Mouse (Mus musculus) neural tube, embryonic 14.5 days (tissue): ENCODE data around the gene Pkn2. TPM values are rescaled to one million over a fixed set of nuclear protein-coding genes. Genes with fewer than 3 reads are reported as not detected.
A peak's percentile ranks its signal among the peaks of the same experiment; 100 is the strongest.

Experiments used
- ATAC-seq: fragments of 200-750 bp; cut with Nextera tagmentation; 2 replicates; pipeline ENCODE4 v1.8.0; 2017; ENCODE audit warnings: low read depth, mild to moderate bottlenecking, moderate TSS enrichment, moderate library complexity
- H3K27ac ChIP-seq: fragments of 300-500 bp; sonication (generic); 2 replicates; pipeline ENCODE4 v1.5.1; 2014; ENCODE audit warnings: low read depth, mild to moderate bottlenecking, control low read depth, low read length, moderate library complexity, mixed read lengths
- H3K27me3 ChIP-seq: fragments of 300-500 bp; sonication (generic); 2 replicates; pipeline ENCODE4 v1.6.1; 2014; ENCODE audit warnings: low read length; ENCODE audit not compliant: control insufficient read depth, insufficient read depth
- H3K36me3 ChIP-seq: fragments of 300-500 bp; sonication (generic); 2 replicates; pipeline ENCODE4 v1.6.1; 2014; ENCODE audit warnings: low read length, mixed read lengths; ENCODE audit not compliant: control insufficient read depth, insufficient read depth
- H3K4me1 ChIP-seq: fragments of 300-500 bp; sonication (generic); 2 replicates; pipeline ENCODE4 v1.6.1; 2014; ENCODE audit warnings: low read length; ENCODE audit not compliant: control insufficient read depth, insufficient read depth
- H3K4me2 ChIP-seq: fragments of 300-500 bp; sonication (generic); 2 replicates; pipeline ENCODE4 v1.6.1; 2014; ENCODE audit warnings: mild to moderate bottlenecking, low read depth, low read length, control low read depth
- H3K4me3 ChIP-seq: fragments of 300-500 bp; sonication (generic); 2 replicates; pipeline ENCODE4 v1.5.1; 2014; ENCODE audit warnings: low read depth, low read length, control low read depth, mixed read lengths
- H3K9ac ChIP-seq: fragments of 300-500 bp; sonication (generic); replicated peaks from 2 replicates; pipeline ENCODE4 v1.6.1; 2014; ENCODE audit warnings: low read depth, mild to moderate bottlenecking, control low read depth, low read length, mixed read lengths
- H3K9me3 ChIP-seq: fragments of 300-500 bp; sonication (generic); 2 replicates; pipeline ENCODE4 v1.6.1; 2016; ENCODE audit warnings: low read length; ENCODE audit not compliant: control insufficient read depth
- WGBS: fragments of 180-500 bp; shearing (Covaris S2); extraction: QIAGEN DNeasy Blood & Tissue Kit; methylation state at CpG from one replicate; pipeline ENCODE4 v1.1.7; 2014; 5-methylcytosine and 5-hydroxymethylcytosine counted together
- polyA plus RNA-seq: library from polyadenylated mRNA; unstranded; fragments of >200 nt; fragmentation: Nextera tagmentation; extraction: Ambion mirVana; gene quantifications from 2 replicates; pipeline ENCODE4 v1.2.1, GENCODE M21; 2014

Pkn2 gene
- polyA plus RNA-seq, 1 experiment from 2014 or later, result 23.9 TPM

DNA sequence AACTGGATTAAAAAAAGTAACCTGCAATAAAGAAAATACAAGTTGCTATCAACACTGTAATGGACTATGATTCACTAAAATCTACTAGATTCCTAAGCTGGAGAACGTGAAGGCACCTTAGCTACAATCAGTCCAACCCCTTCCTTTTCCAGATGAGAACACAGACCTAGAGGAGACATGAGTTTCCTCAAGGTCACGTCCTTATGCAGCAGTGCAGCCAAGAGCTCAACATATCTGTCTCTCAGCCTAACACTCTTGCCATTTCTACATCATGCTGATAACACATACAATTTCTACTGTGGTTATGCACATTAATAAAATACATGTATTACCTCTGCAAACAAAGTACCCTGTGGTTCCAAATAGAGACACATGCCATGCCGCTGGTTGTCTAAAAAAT, 70.2 kb downstream of the Pkn2 start:
- Histone ChIP-seq H3K4me3 (no peak overlapping the region), H3K4me1 (no peaks in the 10 kb centered on the region), H3K27me3 (no peaks in the 10 kb centered on the region), H3K4me2 (no peak overlapping the region), H3K27ac (no peak overlapping the region), H3K36me3 (peaks cover 4% of the 10 kb centered on the region; the same call in 1 of the 2 replicates), H3K9ac (no peak overlapping the region), H3K9me3 (no peaks in the 10 kb centered on the region)
- WGBS, result 94% methylated on average over 3 of the region's 3 CpGs
- ATAC-seq, result no peak

DNA sequence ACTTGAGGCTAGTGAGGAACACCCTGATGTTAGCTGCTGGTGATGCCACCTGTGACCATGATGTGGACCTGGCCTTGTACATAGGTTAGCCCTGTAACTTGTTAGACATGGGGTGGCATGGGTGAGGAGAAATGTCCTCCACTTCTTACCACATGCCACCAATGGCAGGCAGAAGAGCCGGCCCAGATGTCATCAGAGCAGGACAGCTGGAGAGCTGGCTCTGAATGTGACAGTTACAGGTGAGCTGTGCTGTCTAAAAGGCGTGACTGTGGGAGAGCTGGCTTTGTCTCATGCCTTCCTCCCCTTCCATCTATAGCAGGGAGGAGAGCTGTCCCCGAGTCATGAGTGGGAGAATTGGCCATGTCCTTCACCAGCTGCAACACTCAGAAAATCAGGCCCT, 86.2 kb downstream of the Pkn2 start:
- 92% methylated on average over 3 of the region's 3 CpGs for WGBS

DNA sequence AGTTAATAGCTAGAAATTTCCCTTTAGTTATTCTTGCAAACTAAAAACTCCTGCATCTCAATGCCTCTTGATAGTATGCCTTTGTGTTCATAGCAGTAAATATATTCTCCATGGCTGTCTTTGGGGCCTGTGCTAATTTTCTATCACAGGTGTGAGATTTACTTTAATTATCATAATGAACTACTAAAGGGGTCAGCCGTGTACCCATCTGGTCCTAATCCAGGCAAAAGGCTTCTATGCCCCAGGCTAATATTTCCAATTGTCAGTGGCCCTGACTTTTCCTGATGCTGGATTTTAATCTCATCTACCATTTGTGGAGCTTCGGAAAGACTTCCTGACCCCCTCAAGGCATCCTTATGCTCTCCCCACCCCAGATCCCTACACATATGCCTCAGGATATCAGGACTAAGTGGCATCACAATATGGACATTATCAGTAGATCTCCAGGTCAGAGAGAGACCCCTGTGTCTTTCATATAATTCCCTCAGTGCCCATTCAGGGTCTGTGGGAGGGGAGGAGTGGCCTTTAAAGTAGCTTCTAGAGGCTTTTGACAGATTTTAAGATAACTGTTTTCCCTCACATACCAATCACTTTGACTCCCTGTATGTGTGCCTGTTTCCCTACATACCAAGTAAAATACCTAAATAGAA, 95.3 kb downstream of the Pkn2 start:
- Histone ChIP-seq H3K27ac (no peak overlapping the region), H3K4me2 (no peak overlapping the region), H3K36me3 (peaks cover 28% of the 10 kb centered on the region), H3K4me1 (no peaks in the 10 kb centered on the region), H3K27me3 (no peaks in the 10 kb centered on the region), H3K4me3 (no peak overlapping the region), H3K9ac (no peak overlapping the region), H3K9me3 (no peaks in the 10 kb centered on the region)
- WGBS, result 36% methylated on average over 2 of the region's 2 CpGs
- no peak for ATAC-seq

More for the DNA sequence above, 86.2 kb downstream of the Pkn2 start:
- Histone ChIP-seq H3K36me3 (peaks cover 37% of the 10 kb centered on the region; the same call in 1 of the 2 replicates), H3K9ac (no peak overlapping the region), H3K27me3 (no peaks in the 10 kb centered on the region), H3K27ac (no peak overlapping the region), H3K4me1 (no peaks in the 10 kb centered on the region), H3K4me2 (no peak overlapping the region), H3K9me3 (no peaks in the 10 kb centered on the region), H3K4me3 (no peak overlapping the region)
- no peak for ATAC-seq

DNA sequence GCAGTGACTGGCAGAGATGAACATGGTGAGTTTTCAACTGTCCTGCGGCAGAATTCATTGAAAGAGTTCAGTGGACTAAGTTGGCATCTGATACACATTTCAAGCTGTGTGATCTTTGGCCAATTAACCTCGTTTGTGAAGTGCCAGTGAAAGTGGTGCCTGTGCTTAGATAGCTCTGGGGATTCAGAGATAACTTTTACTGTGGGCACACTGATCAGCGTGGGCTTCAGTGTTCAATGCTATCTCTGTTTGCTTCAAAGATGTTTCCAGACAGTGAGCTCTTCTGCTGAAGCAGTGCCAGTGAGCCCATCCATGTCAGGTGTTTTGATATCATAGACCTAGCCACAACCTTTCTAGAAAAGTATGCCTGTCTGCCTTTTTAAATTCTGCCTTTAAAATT, 104.6 kb downstream of the Pkn2 start:
- WGBS, result 84% methylated on average over 3 of the region's 3 CpGs
- H3K4me1 ChIP-seq, result no peaks in the 10 kb centered on the region

DNA sequence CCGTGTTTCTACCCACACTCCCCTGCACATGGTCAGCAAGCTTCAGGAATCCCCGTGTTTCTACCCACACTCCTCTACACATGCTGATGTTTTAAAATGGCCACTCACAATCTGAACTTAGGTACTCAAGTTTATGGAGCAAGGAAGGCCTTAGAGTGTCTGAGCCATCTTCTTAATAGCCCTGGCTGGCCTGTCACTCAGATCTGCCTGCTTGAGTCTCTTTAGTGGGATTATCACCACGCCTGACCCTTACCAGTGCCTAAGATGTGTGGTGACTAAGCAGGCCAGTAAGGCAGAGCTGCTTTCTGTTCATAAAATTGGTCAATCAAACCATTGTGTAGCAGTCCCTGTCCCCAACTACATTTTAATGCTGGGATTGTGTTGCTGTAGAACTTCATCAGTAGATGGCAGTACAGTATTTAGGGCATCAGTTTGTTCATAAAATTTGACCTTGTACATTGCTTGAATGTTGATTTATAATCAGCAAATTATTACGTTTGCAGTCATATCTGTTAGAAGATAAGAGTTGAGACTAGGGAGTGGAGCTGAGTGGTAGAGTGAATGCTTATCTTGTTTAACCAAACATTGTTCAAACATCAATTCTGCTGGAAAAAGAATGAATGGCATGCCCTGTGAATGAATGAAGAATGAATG, 108.1 kb downstream of the Pkn2 start:
- H3K9ac ChIP-seq, result no peak overlapping the region
- no peaks in the 10 kb centered on the region for H3K27me3 ChIP-seq
- H3K4me1 ChIP-seq, result no peaks in the 10 kb centered on the region
- no peak for ATAC-seq
- WGBS, result 85% methylated on average over 4 of the region's 4 CpGs
- H3K4me3 ChIP-seq, result no peak overlapping the region
- H3K36me3 ChIP-seq, result peaks cover 13% of the 10 kb centered on the region; the same call in 1 of the 2 replicates
- H3K27ac ChIP-seq, result no peak overlapping the region
- H3K9me3 ChIP-seq, result no peaks in the 10 kb centered on the region
- no peak overlapping the region for H3K4me2 ChIP-seq

More for the DNA sequence above, 104.6 kb downstream of the Pkn2 start:
- Histone ChIP-seq H3K9me3 (no peaks in the 10 kb centered on the region), H3K27ac (no peak overlapping the region), H3K36me3 (peaks cover 36% of the 10 kb centered on the region), H3K27me3 (no peaks in the 10 kb centered on the region), H3K4me2 (no peak overlapping the region), H3K9ac (no peak overlapping the region), H3K4me3 (no peak overlapping the region)
- no peak for ATAC-seq

DNA sequence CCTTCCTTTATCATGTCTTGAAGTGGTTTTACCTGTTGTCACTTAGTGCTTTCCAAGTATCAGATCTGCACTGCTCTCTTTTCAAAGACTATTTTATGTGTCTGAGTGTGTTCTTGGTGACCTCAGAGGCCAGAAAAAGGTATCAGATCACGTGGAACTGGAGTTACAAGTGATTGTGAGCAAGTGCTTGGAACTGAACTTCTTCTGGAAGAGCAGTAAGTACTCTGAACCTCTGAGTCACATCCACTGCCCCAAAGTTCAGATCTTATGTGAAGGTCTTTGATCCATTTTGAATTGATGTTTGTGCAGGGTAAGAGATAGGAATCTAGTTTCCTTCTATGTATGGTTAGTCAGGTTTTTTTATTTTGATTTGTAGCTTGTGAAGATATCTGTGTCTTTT, 111.3 kb downstream of the Pkn2 start:
- peaks cover 9% of the 10 kb centered on the region for H3K4me1 ChIP-seq
- ATAC-seq, result no peak
- no peak overlapping the region for H3K27ac ChIP-seq
- 0 out of 2 replicates have a peak, but pooled peaks cover 2% of the 10 kb centered on the region for H3K36me3 ChIP-seq
- no peaks in the 10 kb centered on the region for H3K9me3 ChIP-seq
- no peak overlapping the region for H3K4me2 ChIP-seq
- WGBS, result 76% methylated on average over 1 of the region's 1 CpGs
- no peak overlapping the region for H3K4me3 ChIP-seq
- H3K9ac ChIP-seq, result no peak overlapping the region
- H3K27me3 ChIP-seq, result no peaks in the 10 kb centered on the region

DNA sequence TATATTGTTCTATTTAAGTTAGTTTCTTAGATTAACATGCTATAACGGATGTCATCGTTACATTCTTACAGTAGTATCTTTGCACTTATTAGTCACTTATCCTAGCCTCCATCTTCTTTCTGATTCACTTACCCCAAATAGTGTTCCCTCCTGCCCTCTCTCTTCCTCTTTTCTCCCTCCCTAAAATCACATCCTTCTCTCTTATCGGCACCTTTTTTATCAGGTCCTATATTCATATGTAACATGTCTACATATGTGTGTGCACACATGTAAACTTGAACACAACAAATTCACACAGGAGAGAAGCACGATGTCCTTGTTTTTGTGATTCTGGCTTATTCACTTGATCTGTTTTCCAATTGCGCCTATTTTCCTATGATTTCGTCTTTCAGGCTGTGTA, 113.3 kb downstream of the Pkn2 start:
- WGBS, result 96% methylated on average over 6 of the region's 6 CpGs
- ATAC-seq, result no peak

DNA sequence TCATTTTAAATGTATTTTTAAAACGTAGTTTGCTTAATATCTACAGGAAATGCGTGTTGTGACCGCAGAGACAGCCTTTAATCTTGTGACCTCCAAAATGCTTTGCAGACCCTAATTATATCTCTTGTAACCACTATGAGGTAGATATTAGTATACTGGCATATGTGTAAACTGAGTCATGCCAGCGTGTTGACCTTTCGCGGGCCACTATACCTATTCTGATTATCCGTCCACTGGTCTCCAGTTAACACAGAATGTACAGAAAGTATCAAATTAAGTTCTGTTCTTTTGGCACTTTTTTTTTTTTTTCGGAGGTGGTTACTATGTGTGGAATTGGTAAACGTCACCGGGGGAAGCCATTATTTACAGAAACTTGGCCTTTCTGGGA, 116.0 kb downstream of the Pkn2 start:
- Histone ChIP-seq H3K9ac (peak overlapping the region; percentile 87), H3K27me3 (no peaks in the 10 kb centered on the region), H3K36me3 (no peaks in the 10 kb centered on the region), H3K4me2 (peak overlapping the region; percentile 83), H3K27ac (peak overlapping the region; percentile 87; the same call in 1 of the 2 replicates), H3K4me1 (peaks cover 9% of the 10 kb centered on the region), H3K9me3 (no peaks in the 10 kb centered on the region), H3K4me3 (peak overlapping the region; percentile 94)
- ATAC-seq, result no peak
- 31% methylated on average over 10 of the region's 10 CpGs for WGBS

More for the DNA sequence above, 113.3 kb downstream of the Pkn2 start:
- no peaks in the 10 kb centered on the region for H3K27me3 ChIP-seq
- H3K27ac ChIP-seq, result no peak overlapping the region
- peaks cover 9% of the 10 kb centered on the region for H3K4me1 ChIP-seq
- H3K4me3 ChIP-seq, result no peak overlapping the region
- H3K4me2 ChIP-seq, result no peak overlapping the region
- H3K9me3 ChIP-seq, result no peaks in the 10 kb centered on the region
- H3K36me3 ChIP-seq, result 0 out of 2 replicates have a peak, but pooled peaks cover 2% of the 10 kb centered on the region
- H3K9ac ChIP-seq, result no peak overlapping the region

DNA sequence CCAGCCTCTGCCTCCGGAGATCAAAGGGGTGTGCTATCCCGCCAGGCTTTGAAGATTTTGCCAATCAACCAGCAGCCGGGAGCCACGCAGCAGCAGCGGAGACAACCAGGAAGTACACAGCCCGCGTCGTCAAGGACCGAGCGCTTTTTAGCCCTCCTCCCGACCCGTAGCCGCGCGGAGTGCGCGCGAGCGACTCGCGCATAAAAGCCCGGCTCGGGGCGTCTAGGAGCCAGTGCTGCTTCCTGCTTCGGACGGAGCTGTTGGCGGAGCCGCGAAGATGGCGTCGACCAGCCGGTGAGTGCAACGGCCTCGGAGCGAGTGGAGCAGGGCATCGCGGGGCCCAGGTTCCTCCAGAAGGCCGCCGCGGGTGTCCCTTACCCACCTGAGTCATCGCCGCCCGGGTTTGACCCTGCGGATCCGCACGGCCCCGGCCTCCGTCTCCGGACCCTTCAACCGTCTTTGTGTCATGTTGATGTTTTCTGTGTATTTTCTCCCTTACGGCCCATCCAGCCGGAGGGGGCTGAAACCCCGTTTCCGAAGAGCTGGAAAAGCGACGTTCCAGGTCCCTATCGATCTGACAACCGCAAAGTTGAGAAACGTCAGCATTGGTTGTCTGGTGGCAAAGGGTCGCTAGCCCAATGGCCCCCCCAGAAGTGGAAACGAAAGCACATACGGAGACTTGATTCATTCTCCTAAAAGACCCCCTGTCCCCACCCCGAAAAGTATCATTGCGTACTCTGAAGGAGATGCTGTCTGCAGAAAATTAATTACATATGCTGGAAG, 116.6 kb downstream of the Pkn2 start, which contains the start of gene Gtf2b:
Gene Gtf2b, plus strand, starts transcription at position 51 of the 783 bp plus-strand sequence.
- Histone ChIP-seq H3K9ac (peak within 1 kb of the TSS; percentile 87), H3K4me3 (peak within 1 kb of the TSS; percentile 94), H3K27ac (peak within 1 kb of the TSS; percentile 87), H3K36me3 (no peaks in the 10 kb centered on the region), H3K9me3 (no peaks in the 10 kb centered on the region), H3K4me1 (peaks cover 9% of the 10 kb centered on the region), H3K27me3 (no peaks in the 10 kb centered on the region), H3K4me2 (peak within 1 kb of the TSS; percentile 83)
- WGBS, result under 1% methylated on average over 61 of the region's 64 CpGs
- peak; percentile 100 for ATAC-seq
